Mouse (Mus musculus): ENCODE measurements around the gene A830018L16Rik. TPM values are rescaled to one million over a fixed set of nuclear protein-coding genes. Genes with fewer than 3 reads are reported as not detected.

The A830018L16Rik gene
- polyA plus RNA-seq, 1 experiment, result not detected

DNA sequence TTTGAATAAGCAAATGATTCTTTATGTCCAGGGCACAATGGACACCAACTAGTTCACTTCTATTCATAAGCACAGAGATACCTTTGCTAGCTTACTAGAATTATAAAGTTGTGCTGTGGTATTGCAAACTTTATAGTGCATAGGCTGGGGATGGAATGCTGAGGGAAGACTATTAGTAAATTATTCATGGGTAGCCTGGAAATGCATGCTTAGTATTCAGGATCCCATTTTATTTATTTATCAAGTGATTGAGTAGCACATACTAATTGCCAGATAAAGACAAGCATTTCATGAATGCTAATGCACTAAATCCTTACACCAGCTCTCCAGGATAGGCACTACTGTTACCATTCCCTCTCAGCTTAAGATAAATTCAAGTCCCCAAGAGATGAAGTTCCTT is 8.4 kb upstream of the A830018L16Rik start:
- Histone ChIP-seq H3K36me3 (ENCODE audit: control insufficient read depth, insufficient read depth) (no peaks in the 10 kb centered on the region), H3K4me2 (ENCODE audit: low read depth) (no peak overlapping the region), H3K79me2 (ENCODE audit: control insufficient read depth, insufficient read depth) (no peaks in the 10 kb centered on the region), H3ac (ENCODE audit: control insufficient read depth, insufficient read length) (no peak overlapping the region), H3K27me3 (ENCODE audit: control insufficient read depth, insufficient read depth, insufficient read length) (no peaks in the 10 kb centered on the region), H3K4me3 (no peak overlapping the region)
- TF ChIP-seq USF1 (IDR thresholded peaks at IDR 0.05; ENCODE audit: low read depth) (no peak), REST (IDR thresholded peaks at IDR 0.05; ENCODE audit: insufficient read depth, insufficient read length) (no peak), CEBPB (IDR thresholded peaks at IDR 0.05; ENCODE audit: insufficient read depth, poor library complexity, severe bottlenecking) (no peak)

DNA sequence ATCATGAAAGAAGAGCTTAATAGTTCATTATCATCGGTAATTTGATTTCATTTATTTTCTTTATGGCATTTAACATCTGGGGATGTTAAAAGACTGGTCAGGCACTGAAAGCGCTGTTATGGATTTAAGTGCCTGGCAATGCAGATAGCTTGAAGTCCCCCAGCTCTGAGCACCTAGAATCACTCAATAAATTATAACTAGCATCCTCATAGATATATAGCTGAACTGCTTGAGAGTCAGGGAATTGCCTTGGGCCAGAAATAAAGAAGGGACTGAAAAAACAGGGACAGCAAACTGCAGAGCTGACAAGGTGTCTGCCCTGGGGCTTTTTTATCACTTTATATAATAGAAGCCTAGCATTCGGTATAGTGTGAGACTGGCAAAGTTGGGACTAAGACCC is 7.9 kb upstream of the A830018L16Rik start:
- H3K27me3 ChIP-seq (ENCODE audit: control insufficient read depth, insufficient read depth, insufficient read length), result no peaks in the 10 kb centered on the region
- no peaks in the 10 kb centered on the region for H3K79me2 ChIP-seq (ENCODE audit: control insufficient read depth, insufficient read depth)
- no peak overlapping the region for H3K4me3 ChIP-seq
- H3K36me3 ChIP-seq (ENCODE audit: control insufficient read depth, insufficient read depth), result no peaks in the 10 kb centered on the region
- no peak for TF ChIP-seq REST (IDR thresholded peaks at IDR 0.05; ENCODE audit: insufficient read depth, insufficient read length)
- TF ChIP-seq CEBPB (IDR thresholded peaks at IDR 0.05; ENCODE audit: insufficient read depth, poor library complexity, severe bottlenecking), result no peak
- no peak for TF ChIP-seq MAX (IDR thresholded peaks at IDR 0.05; ENCODE audit: low read depth)
- no peak for TF ChIP-seq MYOG (IDR thresholded peaks at IDR 0.05; ENCODE audit: control insufficient read depth in 1 of 3, insufficient read depth in 1 of 3, insufficient read length in 2 of 3, low read depth in 2 of 3)
- no peak for TF ChIP-seq TCF3 (IDR thresholded peaks at IDR 0.05; ENCODE audit: insufficient read length, low read depth)
- TF ChIP-seq SRF (IDR thresholded peaks at IDR 0.05; ENCODE audit: control insufficient read depth, insufficient read length, low read depth), result no peak
- TF ChIP-seq E2F4 (IDR thresholded peaks at IDR 0.05; ENCODE audit: insufficient read depth), result no peak
- no peak for TF ChIP-seq MYOD1 (IDR thresholded peaks at IDR 0.05; ENCODE audit: control insufficient read depth in 1 of 3, insufficient read length in 2 of 3, low read depth in 2 of 3)
- TF ChIP-seq TCF12 (IDR thresholded peaks at IDR 0.05; ENCODE audit: insufficient read depth, poor library complexity, severe bottlenecking), result no peak
- no peak overlapping the region for H3ac ChIP-seq (ENCODE audit: control insufficient read depth, insufficient read length)
- H3K4me2 ChIP-seq (ENCODE audit: low read depth), result no peak overlapping the region

DNA sequence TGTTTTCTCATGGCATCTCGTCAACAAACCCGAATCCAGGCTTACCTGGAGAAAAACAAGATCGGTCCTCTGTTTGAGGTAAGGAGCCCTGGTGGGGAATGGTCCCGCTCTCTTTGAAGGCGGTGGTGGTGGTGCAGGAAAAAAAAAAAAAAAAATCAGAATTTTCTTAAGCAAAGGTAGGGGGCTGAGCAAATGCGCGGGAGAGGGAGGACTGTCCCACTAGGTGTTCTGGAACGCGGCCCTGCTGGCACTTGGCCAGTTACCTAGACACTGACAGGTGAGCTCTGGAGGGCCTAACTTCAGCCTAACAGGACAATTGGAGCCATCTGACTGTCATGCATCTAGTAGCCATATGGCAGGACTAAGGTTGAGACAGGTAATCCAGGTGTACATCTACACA is 655 bp downstream of the A830018L16Rik start:
- no peaks in the 10 kb centered on the region for H3K36me3 ChIP-seq (ENCODE audit: control insufficient read depth, insufficient read depth)
- H3K4me2 ChIP-seq (ENCODE audit: low read depth), result no peak overlapping the region
- no peak overlapping the region for H3K4me3 ChIP-seq
- no peaks in the 10 kb centered on the region for H3K27me3 ChIP-seq (ENCODE audit: control insufficient read depth, insufficient read depth, insufficient read length)
- no peak overlapping the region for H3ac ChIP-seq (ENCODE audit: control insufficient read depth, insufficient read length)
- no peaks in the 10 kb centered on the region for H3K79me2 ChIP-seq (ENCODE audit: control insufficient read depth, insufficient read depth)
- no peak for TF ChIP-seq MYOG (IDR thresholded peaks at IDR 0.05; ENCODE audit: control insufficient read depth in 1 of 3, insufficient read depth in 1 of 3, insufficient read length in 2 of 3, low read depth in 2 of 3)
- TF ChIP-seq TCF12 (IDR thresholded peaks at IDR 0.05; ENCODE audit: insufficient read depth, poor library complexity, severe bottlenecking), result no peak
- TF ChIP-seq CEBPB (IDR thresholded peaks at IDR 0.05; ENCODE audit: insufficient read depth, poor library complexity, severe bottlenecking), result no peak
- TF ChIP-seq SRF (IDR thresholded peaks at IDR 0.05; ENCODE audit: control insufficient read depth, insufficient read length, low read depth), result no peak
- TF ChIP-seq POLR2AphosphoS2 (IDR thresholded peaks at IDR 0.05; ENCODE audit: insufficient read length, low read depth), result no peak
- TF ChIP-seq TCF3 (IDR thresholded peaks at IDR 0.05; ENCODE audit: insufficient read length, low read depth), result no peak
- no peak for TF ChIP-seq MYOD1 (IDR thresholded peaks at IDR 0.05; ENCODE audit: control insufficient read depth in 1 of 3, insufficient read length in 2 of 3, low read depth in 2 of 3)
- TF ChIP-seq E2F4 (IDR thresholded peaks at IDR 0.05; ENCODE audit: insufficient read depth), result no peak
- no peak for TF ChIP-seq POLR2A (IDR thresholded peaks at IDR 0.05; ENCODE audit: insufficient read length, low read depth)
- TF ChIP-seq USF1 (IDR thresholded peaks at IDR 0.05; ENCODE audit: low read depth), result no peak
- TF ChIP-seq REST (IDR thresholded peaks at IDR 0.05; ENCODE audit: insufficient read depth, insufficient read length), result no peak
- TF ChIP-seq MAX (IDR thresholded peaks at IDR 0.05; ENCODE audit: low read depth), result no peak

DNA sequence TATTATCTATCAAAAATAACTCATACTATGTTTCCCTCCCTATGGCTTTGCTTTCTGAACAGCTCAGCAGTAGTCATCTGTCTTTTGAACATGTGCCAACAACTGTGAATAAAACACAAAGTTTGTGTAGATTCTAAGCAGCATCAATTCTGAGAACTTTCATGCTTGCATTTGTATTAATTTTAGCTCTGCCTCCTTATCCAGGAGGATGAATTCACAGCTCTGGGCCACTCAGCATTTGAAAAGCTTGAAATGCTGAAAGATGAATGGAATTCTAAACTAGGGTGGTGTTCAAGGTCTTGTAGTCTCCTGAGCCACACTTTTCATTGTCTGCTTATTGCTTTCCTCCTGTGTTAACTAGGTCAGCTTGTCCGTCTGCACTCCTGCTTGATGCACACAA is 13.4 kb downstream of the A830018L16Rik start:
- no peak overlapping the region for H3K4me3 ChIP-seq
- TF ChIP-seq CEBPB (IDR thresholded peaks at IDR 0.05; ENCODE audit: insufficient read depth, poor library complexity, severe bottlenecking), result no peak
- no peak for TF ChIP-seq SRF (IDR thresholded peaks at IDR 0.05; ENCODE audit: control insufficient read depth, insufficient read length, low read depth)
- no peak for TF ChIP-seq MYOD1 (IDR thresholded peaks at IDR 0.05; ENCODE audit: control insufficient read depth in 1 of 3, insufficient read length in 2 of 3, low read depth in 2 of 3)
- TF ChIP-seq REST (IDR thresholded peaks at IDR 0.05; ENCODE audit: insufficient read depth, insufficient read length), result no peak
- no peak for TF ChIP-seq TCF3 (IDR thresholded peaks at IDR 0.05; ENCODE audit: insufficient read length, low read depth)
- TF ChIP-seq TCF12 (IDR thresholded peaks at IDR 0.05; ENCODE audit: insufficient read depth, poor library complexity, severe bottlenecking), result no peak
- no peak for TF ChIP-seq MYOG (IDR thresholded peaks at IDR 0.05; ENCODE audit: control insufficient read depth in 1 of 3, insufficient read depth in 1 of 3, insufficient read length in 2 of 3, low read depth in 2 of 3)
- TF ChIP-seq USF1 (IDR thresholded peaks at IDR 0.05; ENCODE audit: low read depth), result no peak
- no peak for TF ChIP-seq E2F4 (IDR thresholded peaks at IDR 0.05; ENCODE audit: insufficient read depth)
- TF ChIP-seq POLR2A (IDR thresholded peaks at IDR 0.05; ENCODE audit: insufficient read length, low read depth), result no peak
- no peak for TF ChIP-seq MAX (IDR thresholded peaks at IDR 0.05; ENCODE audit: low read depth)
- TF ChIP-seq POLR2AphosphoS2 (IDR thresholded peaks at IDR 0.05; ENCODE audit: insufficient read length, low read depth), result no peak

DNA sequence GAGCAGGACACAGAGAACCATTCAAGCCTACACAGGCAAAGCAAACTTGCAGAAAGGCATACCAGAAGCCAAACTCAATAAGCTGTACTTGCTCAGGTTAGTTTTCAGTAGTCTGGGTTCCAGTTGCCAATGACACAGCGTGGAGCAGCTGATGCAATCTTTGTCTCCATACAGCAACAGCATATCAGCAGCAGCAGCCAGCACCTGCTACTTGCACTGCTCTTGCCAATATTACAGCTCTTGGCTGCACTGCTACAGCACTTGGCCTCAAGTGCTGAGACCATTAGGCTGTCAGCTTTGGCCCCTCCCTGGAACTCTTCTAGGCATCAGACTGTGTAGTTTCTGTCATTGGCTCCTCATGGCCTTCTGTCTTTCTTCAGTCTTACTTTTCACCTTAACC is 44.4 kb downstream of the A830018L16Rik start:
- H3K4me3 ChIP-seq, result no peak overlapping the region
- no peaks in the 10 kb centered on the region for H3K36me3 ChIP-seq (ENCODE audit: control insufficient read depth, insufficient read depth)
- TF ChIP-seq POLR2AphosphoS2 (IDR thresholded peaks at IDR 0.05; ENCODE audit: insufficient read length, low read depth) (no peak), MYOG (IDR thresholded peaks at IDR 0.05; ENCODE audit: control insufficient read depth in 1 of 3, insufficient read depth in 1 of 3, insufficient read length in 2 of 3, low read depth in 2 of 3) (peak in 2 of 3 experiments; percentile 75 to 78), TCF3 (IDR thresholded peaks at IDR 0.05; ENCODE audit: insufficient read length, low read depth) (no peak), POLR2A (IDR thresholded peaks at IDR 0.05; ENCODE audit: insufficient read length, low read depth) (no peak), MYOD1 (IDR thresholded peaks at IDR 0.05; ENCODE audit: control insufficient read depth in 1 of 3, insufficient read length in 2 of 3, low read depth in 2 of 3) (peak in 2 of 3 experiments; percentile 40 to 83), CEBPB (IDR thresholded peaks at IDR 0.05; ENCODE audit: insufficient read depth, poor library complexity, severe bottlenecking) (peak; percentile 86; the same call in 1 of the 2 replicates)
- H3K4me2 ChIP-seq (ENCODE audit: low read depth), result peak overlapping the region; percentile 16
- no peak overlapping the region for H3ac ChIP-seq (ENCODE audit: control insufficient read depth, insufficient read length)
- H3K79me2 ChIP-seq (ENCODE audit: control insufficient read depth, insufficient read depth), result no peaks in the 10 kb centered on the region
- no peaks in the 10 kb centered on the region for H3K27me3 ChIP-seq (ENCODE audit: control insufficient read depth, insufficient read depth, insufficient read length)

More for the DNA sequence above, 13.4 kb downstream of the A830018L16Rik start:
- Histone ChIP-seq H3ac (ENCODE audit: control insufficient read depth, insufficient read length) (no peak overlapping the region), H3K27me3 (ENCODE audit: control insufficient read depth, insufficient read depth, insufficient read length) (no peaks in the 10 kb centered on the region), H3K36me3 (ENCODE audit: control insufficient read depth, insufficient read depth) (no peaks in the 10 kb centered on the region), H3K79me2 (ENCODE audit: control insufficient read depth, insufficient read depth) (no peaks in the 10 kb centered on the region), H3K4me2 (ENCODE audit: low read depth) (no peak overlapping the region)

Data from myocyte (in vitro differentiated cells).